Mouse (Mus musculus): ENCODE results near the gene Slc30a1. TPM values are rescaled to one million over a fixed set of nuclear protein-coding genes. Genes with fewer than 3 reads are reported as not detected.
A peak's percentile ranks its signal among the peaks of the same experiment; 100 is the strongest.

The Slc30a1 gene
- polyA plus RNA-seq, 2 experiments, result 3.6 to 6.7 TPM

DNA sequence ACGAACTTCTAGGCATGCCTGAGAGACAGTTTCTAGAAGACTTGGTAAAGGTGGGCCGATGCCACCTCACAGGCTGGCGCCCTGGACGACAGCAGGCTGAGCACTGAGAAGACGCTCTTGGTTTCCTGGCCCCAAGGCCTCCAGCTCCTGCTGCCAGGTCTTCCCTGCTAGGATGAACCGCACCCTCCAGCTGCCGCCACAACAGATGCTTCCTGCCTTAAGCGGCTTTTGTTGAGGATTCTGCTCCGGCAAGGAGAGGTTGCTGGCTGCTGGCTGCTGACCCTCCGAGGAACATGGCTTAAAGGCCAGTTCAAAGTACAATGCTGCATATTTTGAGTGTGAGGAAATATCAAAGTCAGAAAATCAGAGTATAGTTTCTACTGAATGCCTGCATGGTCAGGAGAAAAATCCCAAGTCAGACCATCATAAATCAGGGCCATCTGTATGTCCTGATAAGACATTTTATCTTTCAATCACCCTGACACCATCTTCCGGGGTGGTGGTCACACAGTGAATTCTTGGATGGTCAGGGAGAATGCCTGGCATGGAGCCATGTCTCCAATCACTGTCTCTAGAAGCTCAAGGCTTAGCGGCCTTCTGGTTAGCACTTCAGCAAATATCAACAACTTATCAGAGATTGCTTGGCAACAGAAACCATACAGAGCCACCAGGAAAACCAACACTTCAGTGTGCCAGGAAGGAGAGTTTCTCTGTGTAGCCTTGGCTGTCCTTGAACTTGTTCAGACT, 9.6 kb upstream of the Slc30a1 start:
- Histone ChIP-seq H3K36me3 (ENCODE audit: control insufficient read depth, insufficient read depth, low read length) (no peaks in the 10 kb centered on the region), H3K9me3 (ENCODE audit: control insufficient read depth, low read length) (no peaks in the 10 kb centered on the region), H3K4me1 (ENCODE audit: control insufficient read depth, insufficient read depth, low read length) (no peaks in the 10 kb centered on the region), H3K27ac (replicated peaks; ENCODE audit: low read depth, low read length) (no peak overlapping the region), H3K9ac (ENCODE audit: low read depth, low read length, severe bottlenecking) (no peak overlapping the region), H3K4me2 (replicated peaks; ENCODE audit: low read depth, low read length, severe bottlenecking) (no peak overlapping the region), H3K4me3 (replicated peaks; ENCODE audit: low read length) (no peak overlapping the region), H3K27me3 (ENCODE audit: control insufficient read depth, insufficient read depth, low read length) (no peaks in the 10 kb centered on the region)
- peak; percentile 26 for DNase-seq (ENCODE audit: low spot score)
- 61% methylated on average over 12 of the region's 12 CpGs for WGBS
- no peak for TF ChIP-seq POLR2A (IDR thresholded peaks at IDR 0.05; ENCODE audit: borderline replicate concordance, extremely low read depth, insufficient read depth, insufficient read length)
- no peak for ATAC-seq (ENCODE audit: low FRiP score, low read depth)

- TF ChIP-seq POLR2A (IDR thresholded peaks at IDR 0.05; ENCODE audit: borderline replicate concordance, extremely low read depth, insufficient read depth, insufficient read length), result no peak
- Histone ChIP-seq H3K4me2 (replicated peaks; ENCODE audit: low read depth, low read length, severe bottlenecking) (peak overlapping the region; percentile 93), H3K9me3 (ENCODE audit: control insufficient read depth, low read length) (no peaks in the 10 kb centered on the region), H3K27ac (replicated peaks; ENCODE audit: low read depth, low read length) (no peak overlapping the region), H3K36me3 (ENCODE audit: control insufficient read depth, insufficient read depth, low read length) (peaks cover 9% of the 10 kb centered on the region), H3K9ac (ENCODE audit: low read depth, low read length, severe bottlenecking) (peak overlapping the region; percentile 68), H3K4me3 (replicated peaks; ENCODE audit: low read length) (peak overlapping the region; percentile 88), H3K27me3 (ENCODE audit: control insufficient read depth, insufficient read depth, low read length) (no peaks in the 10 kb centered on the region), H3K4me1 (ENCODE audit: control insufficient read depth, insufficient read depth, low read length) (peaks cover 20% of the 10 kb centered on the region)
- peak; percentile 23 for DNase-seq (ENCODE audit: low spot score)
- 7% methylated on average over 23 of the region's 58 CpGs for WGBS
- ATAC-seq (ENCODE audit: low FRiP score, low read depth), result peak; percentile 64
Measured at GRCm38 (mm10) chr1:191905637-191906533, 682 bp upstream of the Slc30a1 start.

- TF ChIP-seq POLR2A (IDR thresholded peaks at IDR 0.05; ENCODE audit: borderline replicate concordance, extremely low read depth, insufficient read depth, insufficient read length), result no peak
- Histone ChIP-seq H3K36me3 (ENCODE audit: control insufficient read depth, insufficient read depth, low read length) (peaks cover 17% of the 10 kb centered on the region), H3K27me3 (ENCODE audit: control insufficient read depth, insufficient read depth, low read length) (no peaks in the 10 kb centered on the region), H3K9me3 (ENCODE audit: control insufficient read depth, low read length) (no peaks in the 10 kb centered on the region), H3K4me3 (replicated peaks; ENCODE audit: low read length) (peak overlapping the region; percentile 88), H3K27ac (replicated peaks; ENCODE audit: low read depth, low read length) (no peak overlapping the region), H3K4me2 (replicated peaks; ENCODE audit: low read depth, low read length, severe bottlenecking) (peak overlapping the region; percentile 93), H3K9ac (ENCODE audit: low read depth, low read length, severe bottlenecking) (peak overlapping the region; percentile 80), H3K4me1 (ENCODE audit: control insufficient read depth, insufficient read depth, low read length) (peaks cover 20% of the 10 kb centered on the region)
- ATAC-seq (ENCODE audit: low FRiP score, low read depth), result peak; percentile 30
- WGBS, result under 1% methylated on average over 29 of the region's 43 CpGs
- DNase-seq (ENCODE audit: low spot score), result no peak
Measured at GRCm38 (mm10) chr1:191907431-191907810, 854 bp downstream of the Slc30a1 start.

- ATAC-seq (ENCODE audit: low FRiP score, low read depth), result no peak
- WGBS, result 90% methylated on average over 15 of the region's 15 CpGs
- DNase-seq (ENCODE audit: low spot score), result no peak
- Histone ChIP-seq H3K27me3 (ENCODE audit: control insufficient read depth, insufficient read depth, low read length) (no peaks in the 10 kb centered on the region), H3K36me3 (ENCODE audit: control insufficient read depth, insufficient read depth, low read length) (peaks cover 17% of the 10 kb centered on the region), H3K4me2 (replicated peaks; ENCODE audit: low read depth, low read length, severe bottlenecking) (no peak overlapping the region; the same call in 1 of the 2 replicates), H3K9me3 (ENCODE audit: control insufficient read depth, low read length) (no peaks in the 10 kb centered on the region), H3K9ac (ENCODE audit: low read depth, low read length, severe bottlenecking) (no peak overlapping the region), H3K4me3 (replicated peaks; ENCODE audit: low read length) (no peak overlapping the region), H3K27ac (replicated peaks; ENCODE audit: low read depth, low read length) (no peak overlapping the region), H3K4me1 (ENCODE audit: control insufficient read depth, insufficient read depth, low read length) (peaks cover 20% of the 10 kb centered on the region)
- no peak for TF ChIP-seq POLR2A (IDR thresholded peaks at IDR 0.05; ENCODE audit: borderline replicate concordance, extremely low read depth, insufficient read depth, insufficient read length)
Measured at GRCm38 (mm10) chr1:191908906-191909305, 2.3 kb downstream of the Slc30a1 start.

- no peak for TF ChIP-seq POLR2A (IDR thresholded peaks at IDR 0.05; ENCODE audit: borderline replicate concordance, extremely low read depth, insufficient read depth, insufficient read length)
- H3K4me1 ChIP-seq (ENCODE audit: control insufficient read depth, insufficient read depth, low read length), result peaks cover 20% of the 10 kb centered on the region
- no peak overlapping the region for H3K9ac ChIP-seq (ENCODE audit: low read depth, low read length, severe bottlenecking)
- 96% methylated on average over 14 of the region's 14 CpGs for WGBS
- H3K36me3 ChIP-seq (ENCODE audit: control insufficient read depth, insufficient read depth, low read length), result peaks cover 17% of the 10 kb centered on the region
- no peaks in the 10 kb centered on the region for H3K27me3 ChIP-seq (ENCODE audit: control insufficient read depth, insufficient read depth, low read length)
- DNase-seq (ENCODE audit: low spot score), result no peak
- H3K27ac ChIP-seq (replicated peaks; ENCODE audit: low read depth, low read length), result no peak overlapping the region
- H3K4me2 ChIP-seq (replicated peaks; ENCODE audit: low read depth, low read length, severe bottlenecking), result no peak overlapping the region
- no peaks in the 10 kb centered on the region for H3K9me3 ChIP-seq (ENCODE audit: control insufficient read depth, low read length)
- no peak for ATAC-seq (ENCODE audit: low FRiP score, low read depth)
- H3K4me3 ChIP-seq (replicated peaks; ENCODE audit: low read length), result no peak overlapping the region
Measured at GRCm38 (mm10) chr1:191909316-191909715, 2.7 kb downstream of the Slc30a1 start.
